Mouse (Mus musculus) testis, adult 2 months (tissue): ENCODE results near the gene Pnpla5.

Experiments used
- CTCF ChIP-seq: fragments of 200-500 bp; IDR thresholded peaks from 2 replicates; pipeline ENCODE4 v1.5.1; 2012; ENCODE audit warnings: low read depth, mild to moderate bottlenecking, inconsistent platforms, low read length, moderate library complexity; ENCODE audit not compliant: control insufficient read depth, insufficient read depth, insufficient replicate concordance
- POLR2A ChIP-seq: fragments of 200-500 bp; IDR thresholded peaks from 2 replicates; pipeline ENCODE4 v1.6.1; 2012; ENCODE audit warnings: low read depth, mild to moderate bottlenecking, inconsistent platforms, low read length, moderate library complexity; ENCODE audit not compliant: control insufficient read depth

DNA sequence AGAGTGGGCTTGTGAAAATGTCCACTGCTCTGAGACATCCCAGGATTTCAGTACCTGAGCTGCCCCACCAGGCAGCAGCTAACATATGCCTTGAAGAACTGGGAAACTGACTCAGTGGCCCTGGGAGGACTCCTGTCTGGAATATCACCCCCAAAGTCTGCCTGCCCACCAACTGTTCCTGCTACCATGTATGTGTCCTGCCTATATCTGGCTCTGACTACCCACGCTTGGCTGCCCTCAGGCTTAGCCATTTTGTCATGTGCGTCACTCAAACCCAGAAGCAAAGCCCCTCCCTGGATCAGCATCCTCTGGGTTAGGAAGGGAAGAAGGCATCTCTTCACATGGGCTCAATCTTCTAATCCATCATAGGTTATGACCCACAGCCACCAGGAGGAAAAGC lies 43.5 kb downstream of the Pnpla5 start:
- no peak for TF ChIP-seq CTCF
- TF ChIP-seq POLR2A = no peak
